Mouse (Mus musculus) MN1 (cell line): Measurements from ENCODE around the gene Dus4l.

ENCODE experiments used
- DNase-seq: peaks from one replicate; pipeline ENCODE4 v3.0.0-alpha.2; 2016; ENCODE audit warnings: low spot score

The Dus4l gene

DNA sequence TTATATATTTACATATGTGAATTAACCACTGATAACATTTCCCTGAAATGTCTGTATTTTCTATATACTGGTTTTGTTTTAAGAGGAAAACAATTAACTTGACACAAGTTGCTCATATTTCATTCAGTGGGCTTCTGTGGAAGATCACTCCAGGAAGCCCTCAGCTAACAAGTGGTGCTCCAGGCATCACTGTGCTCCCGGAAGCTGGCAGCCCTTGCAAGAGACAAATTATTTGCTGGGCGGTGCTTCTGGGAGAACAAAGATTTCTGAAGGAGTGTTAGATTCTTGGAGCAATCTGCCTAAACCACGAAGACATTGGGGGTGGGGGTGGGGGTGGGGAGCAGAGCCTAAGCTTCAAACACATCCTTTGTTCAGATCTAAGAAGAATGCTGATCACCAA lies 62.6 kb downstream of the Dus4l start:
- DNase-seq: no peak
